Mouse (Mus musculus) urinary bladder, postnatal 4 days (tissue): Measurements from ENCODE around the gene Ppfia3.
"Not testable (repeated sequence)": the region's sequence is repeated elsewhere in the genome, so short reads cannot be mapped to it uniquely, and the experiment has no call there.

Source experiments
- DNase-seq, 2 experiments: peaks; one replicate each; pipeline ENCODE4 v3.0.0; 2021 to 2022; ENCODE audit warnings: low spot score in 2 of 2

Gene Ppfia3

DNA sequence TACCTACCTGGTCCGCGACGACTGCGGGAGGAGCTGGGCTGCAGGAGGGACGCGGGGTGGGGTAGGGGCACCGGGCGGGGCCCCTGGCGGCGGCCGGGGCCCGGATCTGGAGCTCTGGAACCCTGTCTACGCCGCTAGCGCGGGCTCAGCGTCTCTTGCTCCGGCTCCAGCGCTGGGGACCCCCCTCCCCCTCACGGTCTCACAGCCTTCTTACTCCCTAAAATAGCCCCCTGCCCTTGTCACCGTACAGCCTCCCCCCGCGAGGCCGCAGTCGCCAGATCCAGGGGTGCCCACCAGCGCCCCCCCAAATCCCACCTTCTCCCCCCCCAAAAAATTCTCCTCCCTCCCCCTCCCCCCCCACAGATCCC, at the start of gene Ppfia3:
TSS of gene Ppfia3 (minus strand) at position 368 of the 368 bp plus-strand sequence.
- DNase-seq, result no peak

DNA sequence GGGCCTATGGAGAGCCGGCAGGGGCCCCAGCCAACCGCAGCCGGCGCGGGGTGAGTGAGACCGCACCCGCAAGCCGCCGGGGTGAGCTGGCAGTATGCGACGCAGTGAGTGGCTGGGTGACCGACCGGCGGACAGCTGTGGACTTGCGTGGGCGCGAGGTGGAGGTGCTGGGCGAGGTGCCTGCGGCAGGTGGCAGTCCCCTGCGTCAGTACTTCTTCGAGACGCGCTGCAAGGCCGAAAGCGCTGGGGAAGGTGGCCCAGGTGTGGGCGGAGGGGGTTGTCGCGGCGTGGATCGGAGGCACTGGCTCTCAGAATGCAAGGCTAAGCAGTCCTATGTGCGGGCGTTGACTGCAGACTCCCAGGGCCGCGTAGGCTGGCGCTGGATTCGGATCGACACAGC, 48.8 kb upstream of the Ppfia3 start:
- DNase-seq, result peak in 1 of 2 experiments; percentile 56

GRCm38 (mm10) chr7:45414740-45415224, 48.0 kb upstream of the Ppfia3 start:
- no peak for DNase-seq

DNA sequence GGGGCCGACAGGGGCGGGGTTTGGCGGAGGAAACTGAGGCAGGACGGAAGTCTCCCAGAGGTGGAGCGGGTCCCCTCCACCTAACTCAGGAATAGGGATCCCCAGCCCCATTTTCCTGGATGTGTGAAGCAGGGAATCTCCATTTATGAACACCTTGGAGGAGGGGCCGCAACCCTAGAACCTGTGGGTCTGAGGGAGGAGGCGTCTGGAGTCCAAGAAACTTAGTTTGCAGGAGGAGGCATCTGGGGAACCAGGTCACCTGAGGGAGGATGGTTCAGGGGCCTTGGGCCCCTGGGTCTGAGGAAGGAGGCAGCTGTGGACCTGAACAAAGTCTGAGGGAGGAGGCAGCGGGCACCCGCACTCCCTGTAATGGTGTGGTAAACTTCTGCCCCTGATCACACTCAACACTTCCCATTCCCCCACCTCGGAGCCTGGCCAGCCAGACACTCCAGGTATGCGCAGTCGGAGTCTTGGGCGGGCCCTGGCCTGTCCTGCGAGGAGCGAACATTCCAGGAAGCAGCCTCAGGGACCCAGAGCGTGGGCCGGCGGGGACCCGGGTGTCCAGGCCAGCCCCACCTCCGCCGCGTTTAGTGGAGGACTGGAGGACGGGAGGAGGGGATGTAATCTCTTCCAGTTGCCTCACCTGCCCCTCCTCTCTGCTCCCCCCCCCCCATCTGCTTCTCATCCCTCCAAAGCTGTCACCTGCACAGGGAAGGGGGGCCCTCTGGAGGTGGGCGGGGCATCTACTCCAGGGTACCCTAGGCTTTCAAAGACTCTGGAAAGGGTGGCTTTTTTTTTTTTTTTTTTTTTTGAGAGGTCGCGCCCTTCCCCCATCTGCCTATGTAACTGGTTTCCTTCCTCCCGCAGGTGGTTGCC, 47.3 kb upstream of the Ppfia3 start:
- peak in 1 of 2 experiments; percentile 70 for DNase-seq

DNA sequence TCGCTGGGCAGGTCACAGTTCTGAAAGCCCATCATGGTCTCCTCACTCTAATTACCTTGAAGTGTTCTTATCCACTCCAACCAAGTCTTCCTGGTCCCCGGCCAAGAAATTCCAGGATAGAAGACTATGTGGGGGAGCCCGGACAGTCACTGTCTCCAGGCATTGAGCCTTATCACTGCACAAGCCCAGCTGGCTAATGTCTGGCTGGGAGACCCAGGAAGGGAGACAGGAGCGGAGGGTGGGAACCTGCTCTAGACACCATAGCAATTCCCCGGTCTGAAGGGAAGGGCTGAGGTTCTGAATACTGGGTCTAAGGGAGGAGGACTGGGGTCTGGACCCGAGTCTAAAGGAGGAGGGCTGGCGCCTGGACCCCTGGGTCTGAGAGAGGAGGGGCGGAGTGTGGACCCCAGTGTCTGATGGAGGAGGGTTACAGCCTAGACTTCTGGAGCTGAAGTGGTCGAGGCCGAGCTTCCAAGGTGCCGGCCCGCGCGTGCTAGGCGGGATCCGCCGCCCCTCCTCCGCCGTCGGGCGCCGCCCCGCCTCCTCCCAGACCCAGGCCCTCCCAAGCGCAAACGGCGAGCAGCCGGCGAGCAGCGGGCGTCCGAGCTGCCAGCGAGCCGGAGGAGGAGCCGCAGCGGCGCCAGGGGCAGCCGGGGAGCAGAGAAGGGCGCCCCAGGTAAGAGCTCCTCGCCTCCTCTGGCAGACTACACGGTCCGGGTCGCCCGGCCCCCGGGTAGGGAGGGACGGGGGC, 46.5 kb upstream of the Ppfia3 start, which contains the start of gene Ntf5:
TSS of gene Ntf5 (plus strand) at position 583 of the 751 bp plus-strand sequence.
- DNase-seq, result peak; percentile 60 to 70

DNA sequence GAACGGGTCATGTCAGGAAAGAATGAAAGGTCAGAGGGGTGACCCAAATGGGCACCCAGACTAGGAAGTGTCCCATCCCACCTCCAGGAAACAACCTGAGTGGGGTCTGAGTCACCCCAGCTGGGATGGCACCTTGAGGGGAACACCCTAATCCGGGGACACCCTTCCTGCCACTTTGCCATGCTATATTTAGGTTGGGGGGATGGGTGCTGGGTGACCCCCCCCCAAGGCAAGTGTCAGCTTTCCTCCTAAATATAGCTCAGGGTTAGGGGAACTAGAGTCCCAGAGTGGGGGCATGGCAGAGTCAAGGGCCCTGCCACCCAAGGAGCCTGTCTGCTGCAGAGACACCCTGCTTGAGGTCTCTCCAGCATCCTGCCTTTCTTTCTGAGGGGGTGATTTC, 45.6 kb upstream of the Ppfia3 start:
- DNase-seq, result peak in 1 of 2 experiments; percentile 49

- DNase-seq, result peak in 1 of 2 experiments; percentile 53
These were observed 42.8 kb upstream of the Ppfia3 start for GRCm38 (mm10) chr7:45409497-45410163.

DNA sequence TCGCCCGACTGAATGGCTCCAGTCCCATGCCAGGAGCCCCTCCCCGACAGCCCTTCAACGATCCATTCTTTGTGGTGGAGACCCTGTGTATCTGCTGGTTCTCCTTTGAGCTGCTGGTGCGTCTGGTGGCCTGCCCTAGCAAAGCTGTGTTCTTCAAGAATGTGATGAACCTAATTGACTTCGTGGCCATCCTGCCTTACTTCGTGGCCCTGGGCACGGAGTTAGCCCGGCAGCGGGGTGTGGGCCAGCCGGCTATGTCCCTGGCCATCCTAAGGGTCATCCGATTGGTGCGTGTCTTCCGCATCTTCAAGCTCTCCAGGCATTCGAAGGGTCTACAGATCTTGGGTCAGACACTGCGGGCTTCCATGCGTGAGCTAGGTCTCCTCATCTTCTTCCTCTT, 42.1 kb upstream of the Ppfia3 start:
- peak in 1 of 2 experiments; percentile 58 for DNase-seq

DNA sequence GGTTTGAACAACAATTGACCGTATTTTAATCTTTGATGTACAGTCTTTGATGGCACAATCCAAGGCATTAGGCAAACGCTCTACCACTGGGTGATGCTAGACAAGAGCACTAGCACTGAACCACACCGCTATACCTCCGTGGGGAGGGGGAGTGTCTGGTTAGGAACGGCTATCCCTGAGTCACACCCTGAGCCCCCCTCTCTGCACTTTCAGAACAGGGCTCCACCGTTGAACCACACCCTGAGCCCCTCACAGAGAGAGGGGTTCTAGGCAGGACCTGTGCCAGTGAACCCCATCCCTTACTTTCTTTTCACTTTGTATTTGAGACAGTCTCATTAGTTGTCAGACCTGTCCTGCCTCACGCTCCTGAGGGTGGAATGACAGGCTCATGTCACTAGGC, 41.5 kb upstream of the Ppfia3 start:
- DNase-seq, result no peak

GRCm38 (mm10) chr7:45407836-45408235, 41.0 kb upstream of the Ppfia3 start:
- DNase-seq, result peak in 1 of 2 experiments; percentile 43

DNA sequence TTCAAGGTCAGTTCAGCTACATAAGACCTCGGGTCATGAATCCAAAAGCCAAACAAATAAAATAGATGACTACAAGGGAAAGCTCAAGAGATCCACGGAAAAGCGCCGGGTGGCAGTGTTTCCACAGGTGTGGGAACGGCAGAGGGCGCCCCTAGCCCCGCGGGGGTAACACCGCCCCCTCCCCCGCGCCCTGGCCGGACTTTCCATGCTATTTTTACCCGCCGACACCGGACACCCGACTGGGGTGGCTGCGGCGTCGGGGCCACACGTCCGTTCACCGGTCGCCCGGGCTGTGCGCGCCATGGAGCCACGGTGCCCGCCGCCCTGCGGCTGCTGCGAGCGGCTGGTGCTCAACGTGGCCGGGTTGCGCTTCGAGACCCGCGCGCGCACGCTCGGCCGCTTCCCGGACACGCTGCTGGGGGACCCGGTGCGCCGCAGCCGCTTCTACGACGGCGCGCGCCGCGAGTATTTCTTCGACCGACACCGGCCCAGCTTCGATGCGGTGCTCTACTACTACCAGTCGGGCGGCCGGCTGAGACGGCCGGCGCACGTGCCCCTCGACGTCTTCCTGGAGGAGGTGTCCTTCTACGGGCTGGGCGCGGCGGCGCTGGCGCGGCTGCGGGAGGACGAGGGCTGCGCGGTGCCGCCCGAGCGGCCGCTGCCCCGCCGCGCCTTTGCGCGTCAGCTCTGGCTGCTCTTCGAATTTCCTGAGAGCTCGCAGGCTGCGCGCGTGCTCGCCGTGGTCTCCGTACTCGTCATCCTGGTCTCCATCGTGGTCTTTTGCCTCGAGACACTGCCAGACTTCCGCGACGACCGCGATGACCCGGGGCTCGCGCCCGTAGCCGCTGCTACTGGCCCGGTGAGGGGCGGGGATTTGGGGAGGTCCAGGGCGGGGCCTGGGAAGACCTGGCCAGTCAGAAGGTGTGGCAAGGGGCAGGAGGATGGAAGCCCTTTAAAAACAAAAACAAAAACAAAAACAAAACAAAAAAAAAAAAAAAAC, 39.6 kb upstream of the Ppfia3 start:
- DNase-seq, result peak in 1 of 2 experiments; percentile 58

- DNase-seq, result peak; percentile 64 to 77
These were observed 38.6 kb upstream of the Ppfia3 start, which contains the start of gene Kcna7 for GRCm38 (mm10) chr7:45405091-45406075. Gene Kcna7 (plus strand): TSS chr7:45405653.

DNA sequence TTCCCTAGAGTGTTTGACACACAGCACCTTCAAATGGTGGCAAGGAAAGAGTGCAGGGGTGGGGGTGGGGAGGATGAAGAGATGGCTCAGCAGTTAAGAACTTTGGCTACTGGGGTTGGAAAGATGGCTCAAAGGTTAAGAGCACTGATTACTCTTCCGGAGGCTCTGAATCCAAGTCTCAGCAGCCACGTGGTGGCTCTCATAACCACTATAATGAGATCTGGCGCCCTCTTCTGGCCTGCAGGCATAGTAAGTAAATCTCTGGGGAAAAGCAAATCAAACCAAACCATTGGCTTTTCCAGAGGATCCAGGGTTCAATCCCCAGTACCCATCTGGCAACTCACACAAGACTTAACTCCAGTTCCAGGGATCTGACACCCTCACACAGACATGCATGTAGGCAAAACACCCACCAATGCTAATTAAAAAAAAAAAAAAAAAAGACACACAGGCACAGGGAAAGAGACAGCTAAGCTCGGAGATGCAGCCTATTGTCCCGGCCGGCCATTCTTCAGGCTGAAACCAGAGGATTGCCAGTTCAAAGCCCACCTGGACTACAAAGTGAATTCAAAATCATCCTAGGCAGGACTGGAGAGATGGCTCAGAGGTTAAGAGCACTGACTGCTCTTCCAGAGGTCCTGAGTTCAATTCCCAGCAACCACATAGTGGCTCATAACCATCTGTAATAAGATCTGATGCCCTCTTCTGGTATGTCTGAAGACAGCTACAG, 36.9 kb upstream of the Ppfia3 start:
- peak in 1 of 2 experiments; percentile 70 for DNase-seq

GRCm38 (mm10) chr7:45401521-45402085, 34.8 kb upstream of the Ppfia3 start:
- peak in 1 of 2 experiments; percentile 45 for DNase-seq

GRCm38 (mm10) chr7:45396787-45397186, 30.0 kb upstream of the Ppfia3 start:
- no peak for DNase-seq

DNA sequence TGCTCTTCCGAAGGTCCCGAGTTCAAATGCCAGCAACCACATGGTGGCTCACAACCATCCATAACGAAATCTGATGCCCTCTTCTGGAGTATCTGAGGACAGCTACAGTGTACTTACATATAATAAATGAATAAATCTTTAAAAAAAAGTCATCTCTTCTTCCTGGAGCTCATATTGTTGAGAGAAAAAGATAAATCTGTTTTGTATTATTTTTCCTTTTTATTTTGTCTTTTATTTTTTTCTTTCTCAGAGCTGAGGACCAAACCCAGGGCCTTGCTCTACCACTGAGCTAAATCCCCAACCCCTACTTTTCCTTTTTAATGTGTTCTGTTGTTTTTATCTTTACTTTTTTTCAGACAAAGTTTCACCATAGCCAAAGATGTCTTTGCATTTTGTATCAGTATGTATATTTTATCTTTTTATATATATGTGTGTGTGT, 29.5 kb upstream of the Ppfia3 start:
- DNase-seq, result not testable (repeated sequence)

- peak; percentile 100 for DNase-seq
These were observed 28.9 kb upstream of the Ppfia3 start, which contains the start of gene Snrnp70 for GRCm38 (mm10) chr7:45395578-45396336. Gene Snrnp70 (minus strand): TSS chr7:45395742.
